In the genomic region with DNA sequence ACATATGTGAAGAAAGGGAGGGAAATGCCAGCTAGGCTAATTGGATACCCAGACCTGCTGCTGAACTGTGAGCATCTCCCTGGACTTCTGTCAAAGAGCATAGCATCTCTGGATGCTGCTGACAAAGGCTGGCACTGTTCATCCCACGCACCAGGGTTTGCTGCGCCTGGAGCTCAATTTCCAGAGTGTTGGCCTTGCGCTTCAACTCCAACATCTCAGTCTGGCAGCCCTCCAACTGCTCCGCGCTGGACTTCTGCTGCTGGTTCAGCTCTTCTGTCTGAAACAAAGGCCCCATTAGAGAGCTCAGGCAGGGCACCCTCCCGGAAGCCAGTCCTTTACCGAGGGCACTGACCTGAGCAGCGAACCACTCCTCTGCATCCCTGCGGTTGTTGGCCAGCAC, we compare ENCODE assay signal across 10 mouse cellular contexts. TPM values are rescaled to one million over a fixed set of nuclear protein-coding genes. Genes with fewer than 3 reads are reported as not detected.
A peak's percentile ranks its signal among the peaks of the same experiment; 100 is the strongest.
DNase-seq lines count a peak whose midpoint lies in the region.
"Had no signal": no experiment of that assay in that cellular context is flagged by ENCODE, and none has a peak within 500 bp of the region (broad histone marks: within the 10 kb centered on the region; RNA-seq: fewer than 3 reads in every experiment).

No protein-coding gene starts in this region.

- H3K4me1 ChIP-seq in heart, embryonic 10.5 days: no peaks in the 10 kb centered on the region
- H3K4me1 ChIP-seq: neural tube, embryonic 13.5 days had no signal

- no peaks in the 10 kb centered on the region for H3K36me3 ChIP-seq in heart, embryonic 10.5 days
- H3K36me3 ChIP-seq: neural tube, embryonic 13.5 days had no signal

- WGBS in heart, embryonic 10.5 days: 70% methylated on average over 9 of the region's 9 CpGs

- H3K27ac ChIP-seq in heart, embryonic 10.5 days: no peak overlapping the region
- H3K27ac ChIP-seq: neural tube, embryonic 13.5 days had no signal

- H3K27me3 ChIP-seq in heart, embryonic 10.5 days (ENCODE audit: insufficient read depth, poor library complexity, severe bottlenecking): no peaks in the 10 kb centered on the region
- H3K27me3 ChIP-seq: neural tube, embryonic 13.5 days had no signal

- peak; percentile 77 for DNase-seq in heart, embryonic 10.5 days (ENCODE audit: low spot score)
- DNase-seq in heart, adult 11 months: no peak
- DNase-seq in adrenal gland, adult (ENCODE audit: inconsistent age in 2 of 2, low spot score in 1 of 2): peak; percentile 4 to 40
- DNase-seq in cerebellum, postnatal 36 days: peak; percentile 46 to 49
- peak; percentile 9 to 46 for DNase-seq in layer of hippocampus, postnatal 25 days (ENCODE audit: extremely low spot score in 1 of 2, low spot score in 1 of 2)
- DNase-seq in right cerebral cortex, adult 18-20 months: peak; percentile 48
- no peak for DNase-seq in adipocyte (ENCODE audit: low spot score)
- DNase-seq in c-Kit-positive CD71-positive TER-119-positive erythroid progenitor cells, embryonic 14.5 days (ENCODE audit: low spot score): no peak

- no peak overlapping the region for H3K4me3 ChIP-seq in heart, embryonic 10.5 days
- H3K4me3 ChIP-seq: neural tube, embryonic 13.5 days had no signal

- no peaks in the 10 kb centered on the region for H3K9me3 ChIP-seq in heart, embryonic 10.5 days
- H3K9me3 ChIP-seq: neural tube, embryonic 13.5 days had no signal

RNA-seq across cellular contexts. Expression of a gene that starts 3.2 kb away (rescaled TPM):
- polyA plus RNA-seq in heart, embryonic 10.5 days (2016; fragmentation: Nextera tagmentation; extraction: Ambion mirVana): not detected in 2 replicates
- not detected for total RNA-seq in layer of hippocampus, postnatal 25 days (2021)
- total RNA-seq: hematopoietic stem cell, adult 5-6 weeks had no signal
- polyA plus RNA-seq: neural tube, embryonic 13.5 days had no signal

RNA-seq across cellular contexts. Expression of a gene that starts 10.9 kb away (rescaled TPM):
- polyA plus RNA-seq in heart, embryonic 10.5 days (2016; fragmentation: Nextera tagmentation; extraction: Ambion mirVana): not detected in 2 replicates
- not detected for total RNA-seq in layer of hippocampus, postnatal 25 days (2021)
- total RNA-seq: hematopoietic stem cell, adult 5-6 weeks had no signal
- polyA plus RNA-seq: neural tube, embryonic 13.5 days had no signal

RNA-seq across cellular contexts. Expression of a gene that starts 16.9 kb away (rescaled TPM):
- not detected in 2 replicates for polyA plus RNA-seq in heart, embryonic 10.5 days (2016; fragmentation: Nextera tagmentation; extraction: Ambion mirVana)
- total RNA-seq in layer of hippocampus, postnatal 25 days (2021): not detected
- total RNA-seq: hematopoietic stem cell, adult 5-6 weeks had no signal
- polyA plus RNA-seq: neural tube, embryonic 13.5 days had no signal

RNA-seq across cellular contexts. Expression of a gene that starts 18.6 kb away (rescaled TPM):
- not detected in 2 replicates for polyA plus RNA-seq in heart, embryonic 10.5 days (2016; fragmentation: Nextera tagmentation; extraction: Ambion mirVana)
- total RNA-seq in layer of hippocampus, postnatal 25 days (2021): not detected
- total RNA-seq: hematopoietic stem cell, adult 5-6 weeks had no signal
- polyA plus RNA-seq: neural tube, embryonic 13.5 days had no signal

RNA-seq across cellular contexts. Expression of a gene that starts 19.5 kb away (rescaled TPM):
- polyA plus RNA-seq in heart, embryonic 10.5 days (2016; fragmentation: Nextera tagmentation; extraction: Ambion mirVana): not detected in 2 replicates
- not detected for total RNA-seq in layer of hippocampus, postnatal 25 days (2021)
- total RNA-seq: hematopoietic stem cell, adult 5-6 weeks had no signal
- polyA plus RNA-seq: neural tube, embryonic 13.5 days had no signal

Comparison
In these comparisons a context has a peak if more than half of its experiments do, and no peak if none do; other contexts are left out.
1. DNase-seq: peak in heart, embryonic 10.5 days (single experiment), adrenal gland, adult (2 of 2), cerebellum, postnatal 36 days (2 of 2), layer of hippocampus, postnatal 25 days (2 of 2) and right cerebral cortex, adult 18-20 months (single experiment); none in heart, adult 11 months (single experiment), adipocyte (single experiment) and c-Kit-positive CD71-positive TER-119-positive erythroid progenitor cells, embryonic 14.5 days (single experiment).